Mouse (Mus musculus): ENCODE results near the gene Gm45713.

GRCm38 (mm10) chr7:45181540-45181939 lies 45.5 kb upstream of the Gm45713 start:
- TF ChIP-seq CTCF (IDR thresholded peaks at IDR 0.05; ENCODE audit: control insufficient read depth, insufficient read depth, insufficient read length) (no peak), CEBPB (IDR thresholded peaks at IDR 0.05; ENCODE audit: low read depth) (no peak), USF1 (IDR thresholded peaks at IDR 0.05; ENCODE audit: low read depth) (no peak), MAX (IDR thresholded peaks at IDR 0.05) (no peak), MYOD1 (IDR thresholded peaks at IDR 0.05; ENCODE audit: control insufficient read depth, insufficient read length, low read depth) (no peak), MYOG (IDR thresholded peaks at IDR 0.05; ENCODE audit: control insufficient read depth, extremely low read depth, insufficient read length) (no peak)
